Mouse (Mus musculus): ENCODE measurements around the gene Stxbp3.

Stxbp3 gene

DNA sequence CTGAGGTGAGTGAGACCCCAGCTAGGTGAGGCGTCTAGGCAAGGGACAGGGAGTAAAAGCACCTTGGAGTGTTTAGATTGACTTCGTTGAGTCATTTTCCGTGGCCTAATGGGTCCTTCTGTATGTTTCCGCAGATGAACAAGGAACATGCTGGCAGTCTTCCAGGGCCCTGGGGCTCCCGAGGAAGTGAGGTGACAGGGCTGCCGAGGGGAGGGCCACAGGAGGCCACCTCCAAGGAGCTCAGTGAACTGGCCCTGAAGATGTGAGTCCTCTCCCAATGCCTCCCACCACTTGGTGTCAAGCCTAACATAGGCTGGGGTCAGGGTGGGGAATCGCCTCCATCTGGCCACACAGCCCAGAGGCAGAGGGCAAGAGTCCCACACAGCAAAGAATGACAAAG, 75.3 kb downstream of the Stxbp3 start:
- no peak for DNase-seq (ENCODE audit: low read depth, low spot score)

DNA sequence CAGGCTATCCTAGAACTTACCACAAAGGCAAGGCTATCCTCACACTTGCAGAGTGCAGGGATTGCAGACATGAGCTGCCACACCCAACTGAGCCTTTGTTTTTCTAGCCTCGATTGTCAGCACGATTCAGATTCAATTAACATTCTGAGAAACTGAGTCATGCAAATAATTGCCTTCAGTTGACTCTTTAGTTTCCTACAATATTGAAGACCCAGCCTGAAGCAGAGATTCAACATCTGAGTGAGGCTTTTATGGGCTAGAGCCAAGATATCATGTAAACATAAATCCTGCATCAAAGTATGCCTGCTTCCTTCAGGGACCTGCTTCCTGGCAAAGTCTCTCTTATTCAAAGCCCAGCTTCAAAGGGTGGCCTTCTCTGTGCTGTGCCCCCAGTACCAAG, 76.6 kb downstream of the Stxbp3 start:
- no peak for DNase-seq (ENCODE audit: low read depth, low spot score)

DNA sequence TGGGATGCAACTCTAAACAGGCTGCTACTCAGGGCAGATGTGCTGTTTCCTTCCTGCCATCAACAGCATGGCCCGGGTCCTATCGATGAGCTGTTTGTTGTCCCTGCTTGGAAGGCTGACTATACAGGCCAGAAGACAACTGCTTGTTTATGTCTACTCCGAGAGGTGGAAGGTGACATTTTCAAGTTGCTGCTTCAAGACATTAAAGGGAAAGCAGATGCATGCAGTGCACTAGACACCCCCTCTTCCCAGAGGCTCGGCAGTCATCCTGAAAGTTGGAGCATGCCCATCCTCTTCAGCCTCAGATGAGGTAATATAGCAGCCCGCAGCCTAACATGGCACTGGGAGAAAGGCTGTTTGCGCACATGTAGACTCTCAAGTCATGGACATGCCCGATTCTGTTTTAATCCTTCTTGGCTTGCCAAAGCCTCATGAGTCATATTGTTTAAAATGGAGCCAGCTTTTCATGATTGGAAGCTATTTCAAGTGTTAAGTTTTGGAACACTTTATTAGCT, 77.7 kb downstream of the Stxbp3 start:
- DNase-seq (ENCODE audit: low read depth, low spot score), result no peak

DNA sequence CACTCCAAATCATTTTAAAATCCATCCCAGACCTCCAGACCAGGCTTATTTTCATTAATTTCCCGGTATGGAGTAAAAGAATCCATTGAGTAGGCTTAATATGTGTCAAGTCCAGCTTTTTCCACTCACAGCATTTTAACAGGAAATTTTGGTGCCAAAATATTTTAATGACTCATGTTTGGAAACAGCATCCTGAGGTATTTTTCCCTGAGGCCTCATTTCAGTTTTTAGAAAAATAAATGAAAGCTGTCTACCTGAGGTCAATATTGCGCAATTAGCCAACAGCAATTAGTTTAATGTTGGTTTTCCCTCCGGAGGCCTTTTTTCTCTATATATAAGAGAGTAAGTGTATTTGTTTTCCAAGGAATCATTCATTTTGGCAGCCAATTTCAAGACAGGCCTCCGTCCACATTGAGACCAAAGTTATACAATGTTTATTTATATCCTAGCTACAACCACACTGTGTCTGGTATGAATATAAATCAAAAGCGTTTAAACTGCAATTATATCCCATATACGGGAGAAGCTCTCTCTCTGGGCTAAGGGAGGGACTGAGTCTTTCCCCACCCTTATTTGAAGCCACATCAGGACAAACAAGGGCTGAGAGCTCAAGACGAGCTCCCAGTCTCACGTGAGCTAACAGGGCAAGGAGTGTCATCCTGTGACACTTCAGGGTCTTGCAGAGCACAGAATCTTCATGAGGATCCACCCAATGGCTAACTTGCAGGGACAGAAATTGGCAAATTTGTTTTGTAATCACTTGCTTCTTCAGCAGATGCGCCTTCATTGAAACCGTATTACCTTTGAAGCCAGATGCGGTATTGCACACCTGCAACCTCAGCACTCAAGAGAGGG, 80.5 kb downstream of the Stxbp3 start:
- no peak for DNase-seq (ENCODE audit: low read depth, low spot score)

DNA sequence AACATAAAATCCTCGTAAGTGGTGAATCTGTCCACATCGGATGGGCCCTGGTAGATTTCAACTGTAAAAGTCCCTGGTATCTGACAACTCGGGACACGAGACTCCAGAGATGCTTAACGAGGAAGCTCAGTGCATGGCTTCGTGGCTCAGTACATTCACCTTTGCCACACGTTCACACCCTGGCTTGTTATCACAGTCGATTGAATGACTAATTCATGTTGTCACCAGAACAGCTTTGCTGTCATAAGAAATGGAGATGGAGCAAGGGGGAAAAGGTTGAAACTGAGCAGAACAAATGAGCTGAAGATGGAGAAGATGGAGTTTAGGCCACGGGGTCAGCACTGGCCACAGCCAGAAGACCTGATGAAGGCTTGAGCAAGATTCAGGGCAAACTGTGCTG, 82.8 kb downstream of the Stxbp3 start:
- DNase-seq (ENCODE audit: low read depth, low spot score), result no peak

DNA sequence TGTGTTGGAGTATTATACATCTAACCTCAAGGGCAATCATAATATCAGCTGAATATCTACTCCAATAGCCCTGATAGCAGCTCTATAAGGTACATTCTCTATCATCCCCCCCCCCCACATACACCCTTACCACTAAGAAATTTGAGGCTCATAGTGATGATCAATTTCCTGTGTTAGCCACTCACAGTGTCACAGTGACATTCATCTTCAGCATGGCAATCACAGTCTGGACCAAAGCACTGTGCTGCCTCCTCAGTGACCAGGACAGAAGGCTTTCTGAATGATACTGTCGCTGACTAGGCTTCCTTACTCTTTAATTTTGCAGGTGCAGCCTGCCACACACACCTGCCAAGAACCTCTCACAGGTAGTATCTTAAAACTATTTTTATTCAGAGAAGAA, 84.2 kb downstream of the Stxbp3 start:
- DNase-seq (ENCODE audit: low read depth, low spot score), result no peak

GRCm38 (mm10) chr3:108755542-108755941, 84.8 kb downstream of the Stxbp3 start:
- DNase-seq (ENCODE audit: low read depth, low spot score), result no peak

GRCm38 (mm10) chr3:108754541-108754940, 85.8 kb downstream of the Stxbp3 start:
- no peak for DNase-seq (ENCODE audit: low read depth, low spot score)

- DNase-seq (ENCODE audit: low read depth, low spot score), result no peak
Observed at GRCm38 (mm10) chr3:108751691-108752090, 88.6 kb downstream of the Stxbp3 start.

DNA sequence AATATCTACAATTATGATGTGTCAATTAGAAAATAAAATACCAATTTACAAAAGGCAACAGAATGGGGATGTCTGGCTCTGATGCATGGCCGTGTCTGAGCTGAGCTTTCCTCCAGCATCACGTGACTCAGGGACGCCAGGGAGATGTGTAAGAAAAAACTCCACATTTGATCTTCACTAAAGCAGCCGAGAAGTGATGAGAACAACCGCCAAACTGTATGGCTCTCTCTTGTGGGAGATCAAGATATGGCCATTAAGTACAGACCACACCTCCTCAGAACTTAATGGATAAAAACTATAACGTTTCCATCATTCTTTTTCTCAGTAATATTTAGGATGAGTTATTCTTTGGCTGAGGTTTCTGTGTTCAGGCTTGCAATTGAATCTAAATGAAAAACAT, 89.3 kb downstream of the Stxbp3 start:
- DNase-seq (ENCODE audit: low read depth, low spot score), result no peak

- no peak for DNase-seq (ENCODE audit: low read depth, low spot score)
Observed at GRCm38 (mm10) chr3:108744060-108744459, 96.3 kb downstream of the Stxbp3 start.

Data from CD4-positive, CD25-positive, alpha-beta regulatory T cell, adult 2 months (primary cell).